Mouse (Mus musculus): Measurements from ENCODE around the gene Rnf212b. TPM values are rescaled to one million over a fixed set of nuclear protein-coding genes. Genes with fewer than 3 reads are reported as not detected.

The Rnf212b gene
- polyA plus RNA-seq, 1 experiment = not detected

- H3K4me1 ChIP-seq (ENCODE audit: control insufficient read depth, insufficient read depth, low read length) = 0 out of 2 replicates have a peak, but pooled peaks cover 4% of the 10 kb centered on the region
- no peak for TF ChIP-seq CTCF (IDR thresholded peaks at IDR 0.05; ENCODE audit: low read depth, low read length)
- TF ChIP-seq POLR2A (IDR thresholded peaks at IDR 0.05; ENCODE audit: borderline replicate concordance, low read depth, low read length) = no peak
- no peak overlapping the region for H3K4me3 ChIP-seq (ENCODE audit: insufficient read depth, low read length)
- H3K27ac ChIP-seq (ENCODE audit: insufficient read depth, low read depth, low read length) = no peak overlapping the region
These were observed 19.8 kb upstream of the Rnf212b start for GRCm38 (mm10) chr14:54793894-54794830.

GRCm38 (mm10) chr14:54795901-54796300 lies 18.0 kb upstream of the Rnf212b start:
- Histone ChIP-seq H3K4me1 (ENCODE audit: control insufficient read depth, insufficient read depth, low read length) (0 out of 2 replicates have a peak, but pooled peaks cover 4% of the 10 kb centered on the region), H3K27ac (ENCODE audit: insufficient read depth, low read depth, low read length) (no peak overlapping the region), H3K4me3 (ENCODE audit: insufficient read depth, low read length) (no peak overlapping the region)
- no peak for TF ChIP-seq POLR2A (IDR thresholded peaks at IDR 0.05; ENCODE audit: borderline replicate concordance, low read depth, low read length)
- TF ChIP-seq CTCF (IDR thresholded peaks at IDR 0.05; ENCODE audit: low read depth, low read length) = no peak

GRCm38 (mm10) chr14:54796760-54797159 lies 17.2 kb upstream of the Rnf212b start:
- Histone ChIP-seq H3K4me3 (ENCODE audit: insufficient read depth, low read length) (no peak overlapping the region), H3K27ac (ENCODE audit: insufficient read depth, low read depth, low read length) (no peak overlapping the region), H3K4me1 (ENCODE audit: control insufficient read depth, insufficient read depth, low read length) (0 out of 2 replicates have a peak, but pooled peaks cover 4% of the 10 kb centered on the region)
- TF ChIP-seq CTCF (IDR thresholded peaks at IDR 0.05; ENCODE audit: low read depth, low read length) (no peak), POLR2A (IDR thresholded peaks at IDR 0.05; ENCODE audit: borderline replicate concordance, low read depth, low read length) (no peak)

GRCm38 (mm10) chr14:54799686-54800085 lies 14.3 kb upstream of the Rnf212b start:
- Histone ChIP-seq H3K4me3 (ENCODE audit: insufficient read depth, low read length) (no peak overlapping the region), H3K27ac (ENCODE audit: insufficient read depth, low read depth, low read length) (no peak overlapping the region), H3K4me1 (ENCODE audit: control insufficient read depth, insufficient read depth, low read length) (0 out of 2 replicates have a peak, but pooled peaks cover under 1% of the 10 kb centered on the region)
- no peak for TF ChIP-seq CTCF (IDR thresholded peaks at IDR 0.05; ENCODE audit: low read depth, low read length)
- TF ChIP-seq POLR2A (IDR thresholded peaks at IDR 0.05; ENCODE audit: borderline replicate concordance, low read depth, low read length) = no peak

- no peak for TF ChIP-seq CTCF (IDR thresholded peaks at IDR 0.05; ENCODE audit: low read depth, low read length)
- no peak for TF ChIP-seq POLR2A (IDR thresholded peaks at IDR 0.05; ENCODE audit: borderline replicate concordance, low read depth, low read length)
- Histone ChIP-seq H3K27ac (ENCODE audit: insufficient read depth, low read depth, low read length) (no peak overlapping the region), H3K4me1 (ENCODE audit: control insufficient read depth, insufficient read depth, low read length) (no peaks in the 10 kb centered on the region), H3K4me3 (ENCODE audit: insufficient read depth, low read length) (no peak overlapping the region)
These were observed 11.5 kb upstream of the Rnf212b start for GRCm38 (mm10) chr14:54802428-54802827.

GRCm38 (mm10) chr14:54806124-54806523 lies 7.8 kb upstream of the Rnf212b start:
- TF ChIP-seq POLR2A (IDR thresholded peaks at IDR 0.05; ENCODE audit: borderline replicate concordance, low read depth, low read length) (no peak), CTCF (IDR thresholded peaks at IDR 0.05; ENCODE audit: low read depth, low read length) (no peak)
- H3K4me3 ChIP-seq (ENCODE audit: insufficient read depth, low read length) = no peak overlapping the region
- peaks cover 3% of the 10 kb centered on the region; the same call in 1 of the 2 replicates for H3K4me1 ChIP-seq (ENCODE audit: control insufficient read depth, insufficient read depth, low read length)
- no peak overlapping the region for H3K27ac ChIP-seq (ENCODE audit: insufficient read depth, low read depth, low read length)

GRCm38 (mm10) chr14:54808718-54809667 lies 4.9 kb upstream of the Rnf212b start:
- H3K27ac ChIP-seq (ENCODE audit: insufficient read depth, low read depth, low read length) = no peak overlapping the region
- H3K4me3 ChIP-seq (ENCODE audit: insufficient read depth, low read length) = no peak overlapping the region
- H3K4me1 ChIP-seq (ENCODE audit: control insufficient read depth, insufficient read depth, low read length) = peaks cover 3% of the 10 kb centered on the region; the same call in 1 of the 2 replicates
- TF ChIP-seq CTCF (IDR thresholded peaks at IDR 0.05; ENCODE audit: low read depth, low read length) (no peak), POLR2A (IDR thresholded peaks at IDR 0.05; ENCODE audit: borderline replicate concordance, low read depth, low read length) (no peak)

GRCm38 (mm10) chr14:54809668-54810033 lies 4.3 kb upstream of the Rnf212b start:
- TF ChIP-seq CTCF (IDR thresholded peaks at IDR 0.05; ENCODE audit: low read depth, low read length) (no peak), POLR2A (IDR thresholded peaks at IDR 0.05; ENCODE audit: borderline replicate concordance, low read depth, low read length) (no peak)
- Histone ChIP-seq H3K4me3 (ENCODE audit: insufficient read depth, low read length) (no peak overlapping the region), H3K27ac (ENCODE audit: insufficient read depth, low read depth, low read length) (no peak overlapping the region), H3K4me1 (ENCODE audit: control insufficient read depth, insufficient read depth, low read length) (peaks cover 3% of the 10 kb centered on the region; the same call in 1 of the 2 replicates)

- no peak for TF ChIP-seq CTCF (IDR thresholded peaks at IDR 0.05; ENCODE audit: low read depth, low read length)
- H3K27ac ChIP-seq (ENCODE audit: insufficient read depth, low read depth, low read length) = no peak overlapping the region
- no peaks in the 10 kb centered on the region for H3K4me1 ChIP-seq (ENCODE audit: control insufficient read depth, insufficient read depth, low read length)
- no peak overlapping the region for H3K4me3 ChIP-seq (ENCODE audit: insufficient read depth, low read length)
These were observed 1.8 kb downstream of the Rnf212b start for GRCm38 (mm10) chr14:54815737-54816136.

Measured in bone marrow macrophage, adult 2 months (primary cell).